Mouse (Mus musculus): ENCODE measurements around the gene Serinc4. TPM values are rescaled to one million over a fixed set of nuclear protein-coding genes. Genes with fewer than 3 reads are reported as not detected.
"Not testable (repeated sequence)": the region's sequence is repeated elsewhere in the genome, so short reads cannot be mapped to it uniquely, and the experiment has no call there.

The Serinc4 gene
- polyA plus RNA-seq (2016; fragmentation: Nextera tagmentation; extraction: Ambion mirVana) = 0.13 TPM in 1 of 2 replicates, not detected in the other

- peak within 1 kb of the TSS; percentile 75 for H3K4me3 ChIP-seq
- ATAC-seq = peak; percentile 96
- no peaks in the 10 kb centered on the region for H3K9me3 ChIP-seq (replicated peaks)
- H3K36me3 ChIP-seq = peaks cover 62% of the 10 kb centered on the region
- peak within 1 kb of the TSS; percentile 87 for H3K27ac ChIP-seq
- WGBS (ENCODE audit: insufficient replicate concordance) = 4% methylated on average over 41 of the region's 41 CpGs
- peak within 1 kb of the TSS; percentile 80 for H3K4me2 ChIP-seq
- peak within 1 kb of the TSS; percentile 78 for H3K9ac ChIP-seq
- H3K27me3 ChIP-seq (replicated peaks) = no peaks in the 10 kb centered on the region
- peaks cover 31% of the 10 kb centered on the region for H3K4me1 ChIP-seq
Measured at GRCm38 (mm10) chr2:121456692-121457642, at the start of gene Serinc4. TSS of gene Serinc4 (minus strand) at chr2:121456781.

GRCm38 (mm10) chr2:121501550-121501949, 45.0 kb upstream of the Serinc4 start:
- 78% methylated on average over 4 of the region's 6 CpGs for WGBS (ENCODE audit: insufficient replicate concordance)
- not testable (repeated sequence) for H3K27ac ChIP-seq; H3K27me3 ChIP-seq (replicated peaks); H3K9ac ChIP-seq; H3K4me1 ChIP-seq; H3K4me3 ChIP-seq; H3K9me3 ChIP-seq (replicated peaks); ATAC-seq; H3K4me2 ChIP-seq
- H3K36me3 ChIP-seq = peaks cover 23% of the 10 kb centered on the region

GRCm38 (mm10) chr2:121484403-121484802, 27.8 kb upstream of the Serinc4 start:
- not testable (repeated sequence) for H3K4me2 ChIP-seq; H3K36me3 ChIP-seq; ATAC-seq; H3K27ac ChIP-seq; H3K9me3 ChIP-seq (replicated peaks); H3K4me1 ChIP-seq; H3K4me3 ChIP-seq; H3K9ac ChIP-seq
- 59% methylated on average over 2 of the region's 2 CpGs for WGBS (ENCODE audit: insufficient replicate concordance)
- peaks cover 11% of the 10 kb centered on the region for H3K27me3 ChIP-seq (replicated peaks)

- H3K4me1 ChIP-seq = no peaks in the 10 kb centered on the region
- H3K9ac ChIP-seq = no peak overlapping the region
- H3K27ac ChIP-seq = no peak overlapping the region
- no peak for ATAC-seq
- no peak overlapping the region for H3K4me3 ChIP-seq
- no peaks in the 10 kb centered on the region for H3K36me3 ChIP-seq
- no peak overlapping the region for H3K4me2 ChIP-seq
- WGBS (ENCODE audit: insufficient replicate concordance) = 73% methylated on average over 8 of the region's 8 CpGs
- H3K27me3 ChIP-seq (replicated peaks) = peaks cover 11% of the 10 kb centered on the region
- no peaks in the 10 kb centered on the region for H3K9me3 ChIP-seq (replicated peaks)
Measured at GRCm38 (mm10) chr2:121483576-121483975, 27.0 kb upstream of the Serinc4 start.

GRCm38 (mm10) chr2:121480916-121481315, 24.3 kb upstream of the Serinc4 start:
- not testable (repeated sequence) for H3K4me1 ChIP-seq; ATAC-seq; H3K27ac ChIP-seq; H3K36me3 ChIP-seq; H3K4me3 ChIP-seq; H3K4me2 ChIP-seq; H3K9me3 ChIP-seq (replicated peaks); H3K9ac ChIP-seq
- peaks cover 11% of the 10 kb centered on the region for H3K27me3 ChIP-seq (replicated peaks)
- WGBS (ENCODE audit: insufficient replicate concordance) = 73% methylated on average over 13 of the region's 13 CpGs

- Histone ChIP-seq H3K27ac (no peak overlapping the region), H3K4me1 (no peaks in the 10 kb centered on the region), H3K4me2 (no peak overlapping the region), H3K9ac (no peak overlapping the region), H3K36me3 (peaks cover 7% of the 10 kb centered on the region), H3K27me3 (replicated peaks) (peaks cover 11% of the 10 kb centered on the region), H3K9me3 (replicated peaks) (no peaks in the 10 kb centered on the region), H3K4me3 (no peak overlapping the region)
- ATAC-seq = 0 out of 2 replicates have a peak, but pooled peaks have one; percentile 30
- WGBS (ENCODE audit: insufficient replicate concordance) = 33% methylated on average over 3 of the region's 3 CpGs
Measured at GRCm38 (mm10) chr2:121480498-121480897, 23.9 kb upstream of the Serinc4 start.

GRCm38 (mm10) chr2:121477491-121478266, 21.1 kb upstream of the Serinc4 start:
- no peak overlapping the region for H3K9ac ChIP-seq
- H3K27ac ChIP-seq = no peak overlapping the region
- 63% methylated on average over 3 of the region's 3 CpGs for WGBS (ENCODE audit: insufficient replicate concordance)
- H3K4me3 ChIP-seq = no peak overlapping the region
- no peak overlapping the region for H3K4me2 ChIP-seq
- peaks cover 3% of the 10 kb centered on the region for H3K27me3 ChIP-seq (replicated peaks)
- no peaks in the 10 kb centered on the region for H3K9me3 ChIP-seq (replicated peaks)
- peaks cover 11% of the 10 kb centered on the region; the same call in 1 of the 2 replicates for H3K4me1 ChIP-seq
- no peak for ATAC-seq
- peaks cover 7% of the 10 kb centered on the region for H3K36me3 ChIP-seq

GRCm38 (mm10) chr2:121475306-121475705, 18.7 kb upstream of the Serinc4 start:
- H3K4me3 ChIP-seq; H3K9me3 ChIP-seq (replicated peaks); H3K4me2 ChIP-seq; H3K27me3 ChIP-seq (replicated peaks); H3K27ac ChIP-seq; ATAC-seq; H3K9ac ChIP-seq: not testable (repeated sequence)
- Histone ChIP-seq H3K4me1 (peaks cover 13% of the 10 kb centered on the region; the same call in 1 of the 2 replicates), H3K36me3 (peaks cover 14% of the 10 kb centered on the region)
- WGBS (ENCODE audit: insufficient replicate concordance) = 88% methylated on average over 2 of the region's 2 CpGs

GRCm38 (mm10) chr2:121474180-121474535, 17.6 kb upstream of the Serinc4 start:
- H3K4me3 ChIP-seq = peak overlapping the region; percentile 74
- ATAC-seq = peak; percentile 50
- peak overlapping the region; percentile 79 for H3K4me2 ChIP-seq
- H3K9me3 ChIP-seq (replicated peaks) = no peaks in the 10 kb centered on the region
- 17% methylated on average over 8 of the region's 8 CpGs for WGBS (ENCODE audit: insufficient replicate concordance)
- H3K27me3 ChIP-seq (replicated peaks) = no peaks in the 10 kb centered on the region
- peak overlapping the region; percentile 78 for H3K9ac ChIP-seq
- H3K4me1 ChIP-seq = peaks cover 13% of the 10 kb centered on the region; the same call in 1 of the 2 replicates
- H3K36me3 ChIP-seq = peaks cover 15% of the 10 kb centered on the region
- peak overlapping the region; percentile 80 for H3K27ac ChIP-seq

- Histone ChIP-seq H3K4me2 (peak within 1 kb of the TSS; percentile 79), H3K4me1 (peaks cover 13% of the 10 kb centered on the region; the same call in 1 of the 2 replicates), H3K27ac (peak within 1 kb of the TSS; percentile 80), H3K36me3 (peaks cover 15% of the 10 kb centered on the region), H3K4me3 (peak within 1 kb of the TSS; percentile 74), H3K9ac (peak within 1 kb of the TSS; percentile 78)
- not testable (repeated sequence) for H3K27me3 ChIP-seq (replicated peaks); H3K9me3 ChIP-seq (replicated peaks)
- ATAC-seq = peak; percentile 95
- 3% methylated on average over 41 of the region's 41 CpGs for WGBS (ENCODE audit: insufficient replicate concordance)
Measured at GRCm38 (mm10) chr2:121473301-121474179, 17.0 kb upstream of the Serinc4 start, which contains the start of gene Mfap1b. TSS of gene Mfap1b (minus strand) at chr2:121474067.

- WGBS (ENCODE audit: insufficient replicate concordance) = 90% methylated on average over 3 of the region's 3 CpGs
- H3K27ac ChIP-seq; H3K9me3 ChIP-seq (replicated peaks); ATAC-seq; H3K9ac ChIP-seq; H3K27me3 ChIP-seq (replicated peaks): not testable (repeated sequence)
- peak overlapping the region; percentile 79 for H3K4me2 ChIP-seq
- peaks cover 13% of the 10 kb centered on the region; the same call in 1 of the 2 replicates for H3K4me1 ChIP-seq
- H3K36me3 ChIP-seq = peaks cover 18% of the 10 kb centered on the region
- peak overlapping the region; percentile 74 for H3K4me3 ChIP-seq
Measured at GRCm38 (mm10) chr2:121472783-121473182, 16.2 kb upstream of the Serinc4 start.

All from liver, embryonic 12.5 days (tissue).